Mouse (Mus musculus) liver, adult 10 weeks (tissue): ENCODE data around the gene Esx1. TPM values are rescaled to one million over a fixed set of nuclear protein-coding genes. Genes with fewer than 3 reads are reported as not detected.

Experiments used
- polyA plus RNA-seq: library from polyadenylated mRNA; stranded (reverse); fragments of 350-450 nt; fragmentation: Illumina TruSeq; extraction: RNeasy Lipid Tissue Mini Kit (QIAGEN cat#74804); gene quantifications from one replicate; pipeline ENCODE4 v1.2.3, GENCODE M21; 2014; ENCODE audit warnings: low read depth, low replicate concordance

Gene Esx1
- not detected for polyA plus RNA-seq

GRCm38 (mm10) chrX:137121718-137122117 lies at the start of gene Esx1:
Esx1 (minus strand) TSS chrX:137122083.

Other genes starting within 250 kb of the Esx1 start
- gene H2bfm, start 194.8 kb downstream of the Esx1 start, polyA plus RNA-seq: not detected
- gene Tmsb15b2, start 146.6 kb downstream of the Esx1 start, polyA plus RNA-seq: 18.0 TPM
- 3.7 TPM for gene Tmsb15l, start 145.2 kb downstream of the Esx1 start, polyA plus RNA-seq
- gene Tmsb15b1, start 145.2 kb downstream of the Esx1 start, polyA plus RNA-seq: 3.3 TPM
- gene Zcchc18, start 128.9 kb downstream of the Esx1 start, polyA plus RNA-seq: not detected
- gene Slc25a53, start 83.8 kb downstream of the Esx1 start, polyA plus RNA-seq: 2.5 TPM
- 7.7 TPM for gene Fam199x, start 72.5 kb downstream of the Esx1 start, polyA plus RNA-seq